Mouse (Mus musculus) cerebellum, postnatal 14 days (tissue): ENCODE measurements around the gene Psmc3ip.

ENCODE experiments used
- DNase-seq, 2 experiments: peaks; one replicate each; pipeline ENCODE4 v3.0.0; 2021; ENCODE audit warnings: mixed read lengths in 2 of 2

Gene Psmc3ip

GRCm38 (mm10) chr11:101078121-101078520 is 17.1 kb downstream of the Psmc3ip start, which contains the start of gene Hsd17b1:
TSS of gene Hsd17b1 (plus strand) at chr11:101078411.
- no peak for DNase-seq

DNA sequence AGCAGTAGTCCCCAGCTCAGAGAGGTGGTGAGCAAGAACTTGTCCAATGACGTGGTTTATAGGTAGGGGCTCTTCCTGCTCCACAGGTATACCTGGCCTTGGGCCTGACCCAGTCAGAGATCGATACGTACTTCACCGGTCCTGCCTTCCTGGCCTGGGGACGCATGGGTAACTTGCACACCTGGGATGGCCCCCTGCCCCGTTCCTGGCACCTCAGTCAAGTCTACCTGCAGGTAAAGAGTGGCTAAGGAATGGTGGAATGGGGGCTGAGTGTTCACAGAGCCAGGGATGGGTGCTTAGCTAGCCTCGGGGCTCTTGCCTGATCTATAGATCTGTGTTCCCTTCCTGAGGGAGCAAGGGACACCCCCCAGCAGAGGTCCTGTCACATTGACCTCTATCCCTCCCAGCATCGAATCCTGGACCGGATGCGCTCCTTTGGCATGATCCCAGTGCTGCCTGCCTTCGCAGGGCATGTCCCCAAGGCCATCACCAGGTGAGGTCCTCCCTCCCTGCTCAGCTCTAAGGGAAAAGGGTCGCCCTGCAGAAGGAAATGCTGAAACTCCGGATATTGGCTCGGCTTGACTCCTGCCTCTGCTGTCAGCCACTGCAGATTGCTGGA is 23.3 kb downstream of the Psmc3ip start:
- DNase-seq: peak in 1 of 2 experiments; percentile 40

- DNase-seq: peak; percentile 56 to 68
These were observed 24.2 kb downstream of the Psmc3ip start for GRCm38 (mm10) chr11:101070987-101071386.

GRCm38 (mm10) chr11:101070189-101070527 is 25.1 kb downstream of the Psmc3ip start:
- no peak for DNase-seq

DNA sequence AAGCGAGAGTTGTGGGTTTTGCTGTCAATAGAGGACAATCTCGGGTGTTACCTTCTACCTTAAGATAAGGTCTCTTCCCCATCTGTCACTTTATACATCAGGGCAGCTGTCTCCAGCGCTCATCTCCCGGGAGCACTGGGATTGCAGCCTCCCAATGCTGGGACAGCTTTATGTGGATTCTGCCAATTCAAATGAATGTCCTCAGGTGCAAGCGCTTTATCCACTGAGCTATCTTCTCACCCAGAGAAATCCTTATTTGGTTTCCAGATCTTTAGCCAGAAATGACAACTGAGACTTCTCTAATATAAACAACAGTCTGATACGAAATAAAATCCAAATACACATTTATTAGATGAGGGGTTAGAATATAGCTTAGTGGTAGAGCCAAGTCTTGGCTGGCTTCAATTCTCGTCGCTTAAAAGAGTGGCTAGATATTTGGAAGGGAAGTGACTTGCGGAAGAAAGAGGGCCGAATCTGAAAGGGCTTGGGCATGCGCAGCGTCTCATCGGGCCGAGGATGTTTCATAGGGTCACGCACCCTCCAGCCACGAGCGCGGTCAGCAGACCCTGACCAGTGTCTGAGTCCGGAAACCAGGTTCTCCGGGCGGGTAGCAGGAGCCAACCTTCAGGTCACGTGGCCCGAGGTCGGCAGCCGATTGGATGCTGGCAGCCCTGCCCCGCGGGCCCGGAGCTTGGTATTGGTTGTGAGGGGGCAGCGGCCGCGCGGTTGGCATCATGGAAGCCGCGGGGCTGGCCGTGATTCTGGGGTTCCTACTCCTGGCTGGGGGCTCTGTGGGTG is 25.6 kb downstream of the Psmc3ip start, which contains the start of gene Naglu:
Gene Naglu, plus strand, starts transcription at position 622 of the 798 bp plus-strand sequence.
- DNase-seq: peak; percentile 98

DNA sequence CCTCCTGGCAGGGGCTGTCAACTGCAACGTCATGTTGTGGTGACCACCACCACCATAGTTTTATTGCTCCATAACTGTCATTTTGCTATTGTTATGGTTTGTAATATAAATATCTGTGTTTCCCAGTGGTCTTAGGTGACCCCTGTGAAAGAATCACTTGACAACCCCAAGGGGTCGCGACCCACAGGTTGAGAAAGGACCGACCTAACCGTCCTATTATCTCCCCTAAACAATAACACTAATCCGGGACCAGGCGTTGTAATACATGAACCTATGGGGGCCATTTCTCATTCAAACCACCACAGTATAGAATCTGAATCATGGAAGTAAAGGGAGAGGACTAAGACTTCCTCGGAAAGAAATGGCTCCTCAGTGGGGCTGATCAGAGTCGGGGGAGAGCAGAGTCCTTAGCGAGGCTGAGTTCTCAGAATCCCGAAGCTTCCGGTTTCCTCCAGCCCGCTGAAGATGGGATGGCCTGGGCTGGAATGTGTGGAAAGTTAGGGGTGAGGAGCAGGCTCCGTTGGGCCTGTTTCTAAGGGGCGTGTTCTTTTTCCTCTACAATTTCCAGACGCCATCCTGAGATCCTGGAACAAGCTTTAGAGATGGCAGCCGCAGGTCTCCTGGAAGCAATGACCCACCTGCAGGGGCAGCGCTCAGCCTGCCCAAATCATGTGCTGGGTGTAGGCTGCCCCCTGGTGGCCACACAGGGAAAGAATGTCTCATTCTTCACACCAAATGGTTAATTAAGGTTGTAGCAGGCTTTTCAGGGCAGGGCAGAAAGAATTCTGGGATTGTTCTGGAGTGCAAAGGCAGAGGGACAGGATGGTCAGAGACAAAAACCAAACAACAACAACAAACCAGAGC is 28.5 kb downstream of the Psmc3ip start:
- DNase-seq: peak; percentile 95 to 97

- no peak for DNase-seq
These were observed 30.2 kb downstream of the Psmc3ip start for GRCm38 (mm10) chr11:101065002-101065401.

- DNase-seq: no peak
These were observed 30.8 kb downstream of the Psmc3ip start for GRCm38 (mm10) chr11:101064462-101064861.

DNA sequence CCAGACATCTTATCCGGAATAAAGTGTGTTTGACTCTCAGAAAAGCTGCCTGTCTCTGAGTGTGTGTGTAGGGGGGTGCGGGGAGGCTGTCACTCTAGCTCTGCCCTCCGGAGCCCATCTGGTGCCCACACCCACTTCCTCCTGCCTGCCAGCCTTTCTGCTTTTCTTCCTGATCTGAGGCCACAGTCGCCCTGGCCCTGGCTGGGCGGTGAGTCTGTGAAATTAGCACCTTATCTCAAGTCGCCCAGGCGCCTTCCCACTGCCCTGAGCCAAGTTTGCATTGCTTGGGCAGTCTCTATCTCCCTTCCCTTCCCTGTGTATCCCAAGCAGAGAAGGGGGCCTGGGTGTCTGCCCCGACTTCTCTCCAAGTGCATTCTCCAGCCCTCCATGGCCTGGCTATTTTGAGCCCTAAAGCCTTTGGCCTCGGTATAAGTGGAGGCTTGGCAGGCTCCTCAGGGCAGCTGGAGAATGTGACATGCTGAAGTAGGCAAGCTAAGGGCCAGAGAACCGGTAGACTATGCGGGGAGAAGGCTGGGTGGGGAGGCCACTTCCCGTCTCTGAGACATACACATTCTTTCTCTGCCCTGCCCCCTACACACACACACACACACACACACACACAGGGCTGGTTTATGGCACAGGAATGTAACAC is 31.4 kb downstream of the Psmc3ip start:
- DNase-seq: peak; percentile 80 to 81

DNA sequence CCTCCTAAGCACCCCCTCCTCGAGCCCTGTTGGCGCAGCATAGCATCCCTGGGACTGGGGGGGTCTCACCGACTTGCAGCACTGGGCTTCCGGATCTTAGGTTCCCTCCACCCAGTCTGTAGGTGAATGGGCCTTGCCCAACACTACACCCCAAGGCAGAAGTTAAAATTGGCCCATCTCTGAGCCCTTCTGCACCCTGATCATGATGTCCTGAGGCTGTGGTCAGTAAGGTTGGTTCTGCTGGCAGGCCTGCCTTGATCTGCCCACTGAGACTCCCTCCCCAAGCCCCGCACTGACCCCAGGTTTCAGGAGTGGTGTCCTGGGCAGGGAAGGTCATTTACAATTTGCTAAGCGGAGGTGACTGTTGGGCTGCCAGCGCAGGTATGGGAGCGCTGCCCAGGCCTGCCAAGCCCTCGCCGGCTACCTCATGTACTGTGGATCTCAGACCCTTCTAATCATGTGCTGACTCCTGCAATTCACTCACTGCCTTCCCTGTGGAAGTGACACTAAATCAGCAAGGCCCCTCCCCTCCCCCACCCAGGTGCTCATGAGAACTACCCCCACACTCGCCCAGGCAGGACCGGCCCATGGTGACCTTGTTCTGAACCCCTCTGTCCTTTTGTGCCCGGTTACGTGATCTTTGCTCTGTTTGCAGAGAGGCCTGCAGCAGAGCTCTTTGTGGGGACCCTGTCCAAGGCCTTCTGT is 32.1 kb downstream of the Psmc3ip start:
- DNase-seq: peak; percentile 57 to 58

- peak in 1 of 2 experiments; percentile 30 for DNase-seq
These were observed 32.9 kb downstream of the Psmc3ip start for GRCm38 (mm10) chr11:101062165-101062884.

DNA sequence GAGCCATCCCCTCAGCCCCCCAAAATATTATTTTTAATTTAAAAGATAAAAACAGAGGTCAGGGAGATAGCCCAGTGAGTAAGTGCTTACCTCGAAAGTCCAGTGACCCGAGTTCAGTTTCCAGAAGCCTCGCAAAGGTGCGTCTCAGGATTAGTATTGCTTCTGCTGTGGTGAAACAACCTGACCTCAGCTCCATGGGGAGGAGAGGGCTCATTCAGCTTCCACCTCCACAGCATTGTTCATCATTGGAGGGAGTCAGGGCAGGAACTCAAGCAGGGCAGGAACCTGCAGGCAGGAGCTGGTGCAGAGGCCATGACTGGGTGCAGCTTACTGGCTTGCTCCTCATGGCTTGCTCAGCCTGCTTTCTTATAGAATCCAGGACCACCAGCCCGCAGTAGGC is 34.2 kb downstream of the Psmc3ip start:
- no peak for DNase-seq

DNA sequence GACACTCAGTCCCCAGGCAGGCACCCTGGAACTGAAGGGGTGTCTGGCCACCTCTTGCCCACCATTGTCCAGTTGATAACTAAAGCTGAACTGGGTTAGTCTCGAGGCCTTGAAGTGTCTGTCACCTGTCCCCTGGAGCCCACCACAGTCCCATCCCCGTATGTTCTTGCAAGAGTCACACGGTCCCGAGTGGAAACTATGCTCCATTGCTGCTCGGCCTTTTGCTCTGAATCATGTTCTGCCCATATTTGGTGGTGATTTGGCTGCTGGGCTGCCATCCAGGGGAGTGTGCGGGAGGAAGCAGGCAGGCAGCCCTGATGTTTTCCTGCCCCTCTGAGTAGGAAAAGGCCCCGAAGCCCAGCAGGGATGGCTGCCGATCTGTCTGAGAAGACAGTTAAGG is 35.1 kb downstream of the Psmc3ip start:
- peak; percentile 70 to 73 for DNase-seq

- DNase-seq: no peak
These were observed 35.8 kb downstream of the Psmc3ip start for GRCm38 (mm10) chr11:101059473-101059872.

- no peak for DNase-seq
These were observed 36.5 kb downstream of the Psmc3ip start for GRCm38 (mm10) chr11:101058726-101059125.

DNA sequence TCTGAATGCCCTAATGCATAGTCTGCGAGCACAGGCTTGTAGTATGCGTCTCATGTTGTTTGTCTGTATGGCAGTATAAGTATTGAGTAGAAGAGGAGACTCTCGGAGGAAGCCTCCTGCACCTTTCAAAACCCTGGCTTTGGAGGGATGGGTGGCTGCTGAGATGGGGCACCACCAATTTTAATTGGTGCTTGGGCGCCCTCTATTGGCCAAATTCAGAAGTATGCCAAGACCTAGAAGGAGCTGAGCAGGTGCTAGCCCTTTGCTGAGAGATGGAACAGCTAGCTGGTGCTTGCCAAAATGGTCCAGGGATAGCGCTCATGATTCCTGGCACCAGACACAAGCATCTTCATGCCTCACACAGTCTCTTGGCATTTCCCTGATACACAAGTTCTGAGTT is 37.4 kb downstream of the Psmc3ip start:
- peak; percentile 96 to 97 for DNase-seq

GRCm38 (mm10) chr11:101056885-101057284 is 38.4 kb downstream of the Psmc3ip start:
- no peak for DNase-seq

GRCm38 (mm10) chr11:101055418-101055817 is 39.8 kb downstream of the Psmc3ip start:
- no peak for DNase-seq

- DNase-seq: no peak
These were observed 41.3 kb downstream of the Psmc3ip start for GRCm38 (mm10) chr11:101053974-101054373.

- no peak for DNase-seq
These were observed 42.3 kb downstream of the Psmc3ip start for GRCm38 (mm10) chr11:101052751-101053473.

- peak; percentile 50 to 59 for DNase-seq
These were observed 43.6 kb downstream of the Psmc3ip start for GRCm38 (mm10) chr11:101051617-101052016.
